Mouse (Mus musculus) forebrain, postnatal 0 days (tissue): ENCODE data around the gene Mras. TPM values are rescaled to one million over a fixed set of nuclear protein-coding genes. Genes with fewer than 3 reads are reported as not detected.

Experiments
- ATAC-seq: fragments of 200-750 bp; cut with Nextera tagmentation; 2 replicates; pipeline ENCODE4 v1.8.0; 2017; ENCODE audit warnings: mild to moderate bottlenecking, moderate library complexity
- DNase-seq: peaks from one replicate; pipeline ENCODE4 v3.0.0-alpha.2; 2015
- H3K27ac ChIP-seq: fragments of 300-500 bp; sonication (generic); 2 replicates; pipeline ENCODE4 v1.5.1; 2014; ENCODE audit warnings: low read depth, mild to moderate bottlenecking, antibody characterized with exemption, low read length, moderate library complexity, mixed read lengths
- H3K27me3 ChIP-seq: fragments of 300-500 bp; sonication (generic); 2 replicates; pipeline ENCODE4 v1.6.1; 2014; ENCODE audit warnings: mild to moderate bottlenecking, low read length, mixed read lengths; ENCODE audit not compliant: insufficient read depth
- H3K36me3 ChIP-seq: fragments of 300-500 bp; sonication (generic); 2 replicates; pipeline ENCODE4 v1.6.1; 2014; ENCODE audit warnings: mild to moderate bottlenecking, moderate library complexity; ENCODE audit not compliant: insufficient read depth
- H3K4me1 ChIP-seq: fragments of 300-500 bp; sonication (generic); 2 replicates; pipeline ENCODE4 v1.6.1; 2014; ENCODE audit warnings: antibody characterized with exemption; ENCODE audit not compliant: insufficient read depth
- H3K4me2 ChIP-seq: fragments of 300-500 bp; sonication (generic); 2 replicates; pipeline ENCODE4 v1.6.1; 2014; ENCODE audit warnings: low read depth, mild to moderate bottlenecking, moderate library complexity
- H3K4me3 ChIP-seq: fragments of 300-500 bp; sonication (generic); 2 replicates; pipeline ENCODE4 v1.5.1; 2014; ENCODE audit warnings: low read depth, low read length, mixed read lengths
- H3K9ac ChIP-seq: fragments of 300-500 bp; sonication (generic); 2 replicates; pipeline ENCODE4 v1.6.1; 2014; ENCODE audit warnings: mild to moderate bottlenecking
- H3K9me3 ChIP-seq: fragments of 300-500 bp; sonication (generic); 2 replicates; pipeline ENCODE4 v1.6.1; 2016; ENCODE audit warnings: low read length
- CTCF ChIP-seq: sonication (generic); IDR thresholded peaks from 2 replicates; pipeline ENCODE4 v1.5.1; 2016; ENCODE audit warnings: antibody characterized with exemption, control low read depth, low read depth
- WGBS: fragments of 180-500 bp; shearing (Covaris S2); extraction: QIAGEN DNeasy Blood & Tissue Kit; methylation state at CpG from one replicate; pipeline ENCODE4 v1.1.7; 2014; 5-methylcytosine and 5-hydroxymethylcytosine counted together
- polyA plus RNA-seq: library from polyadenylated mRNA; unstranded; fragments of >200 nt; fragmentation: Nextera tagmentation; extraction: Ambion mirVana; gene quantifications from 2 replicates; pipeline ENCODE4 v1.2.1, GENCODE M21; 2015
- total RNA-seq: library from RNA; depleted of rRNA; stranded (reverse); fragments of >200 nt; gene quantifications from 2 replicates; pipeline ENCODE4 v1.2.3, GENCODE M21; 2014

Gene Mras
- total and polyA plus RNA-seq, 2 experiments from 2014 or later, result 68.1 to 79.5 TPM

DNA sequence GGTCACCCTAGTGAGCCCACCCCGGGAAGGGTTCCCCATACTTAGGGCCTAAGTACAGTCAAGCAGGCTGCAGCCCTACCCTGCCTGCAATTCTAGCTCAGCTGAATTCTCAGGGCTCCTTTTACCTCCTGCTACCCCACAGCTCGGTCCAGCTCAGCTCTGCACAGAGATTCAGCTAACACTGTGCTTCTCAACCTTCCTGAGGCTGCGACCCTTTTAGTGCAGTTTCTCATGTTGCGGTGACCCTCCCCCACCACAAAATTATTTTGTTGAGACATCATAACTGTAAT is 12.7 kb downstream of the Mras start:
- H3K27me3 ChIP-seq, result no peaks in the 10 kb centered on the region
- TF ChIP-seq CTCF, result no peak
- no peak overlapping the region for H3K4me3 ChIP-seq
- no peaks in the 10 kb centered on the region for H3K9me3 ChIP-seq
- ATAC-seq, result no peak
- no peak for DNase-seq
- H3K4me2 ChIP-seq, result no peak overlapping the region
- H3K36me3 ChIP-seq, result no peaks in the 10 kb centered on the region
- 74% methylated on average over 4 of the region's 4 CpGs for WGBS
- no peaks in the 10 kb centered on the region for H3K4me1 ChIP-seq
- H3K9ac ChIP-seq, result no peak overlapping the region
- H3K27ac ChIP-seq, result no peak overlapping the region

DNA sequence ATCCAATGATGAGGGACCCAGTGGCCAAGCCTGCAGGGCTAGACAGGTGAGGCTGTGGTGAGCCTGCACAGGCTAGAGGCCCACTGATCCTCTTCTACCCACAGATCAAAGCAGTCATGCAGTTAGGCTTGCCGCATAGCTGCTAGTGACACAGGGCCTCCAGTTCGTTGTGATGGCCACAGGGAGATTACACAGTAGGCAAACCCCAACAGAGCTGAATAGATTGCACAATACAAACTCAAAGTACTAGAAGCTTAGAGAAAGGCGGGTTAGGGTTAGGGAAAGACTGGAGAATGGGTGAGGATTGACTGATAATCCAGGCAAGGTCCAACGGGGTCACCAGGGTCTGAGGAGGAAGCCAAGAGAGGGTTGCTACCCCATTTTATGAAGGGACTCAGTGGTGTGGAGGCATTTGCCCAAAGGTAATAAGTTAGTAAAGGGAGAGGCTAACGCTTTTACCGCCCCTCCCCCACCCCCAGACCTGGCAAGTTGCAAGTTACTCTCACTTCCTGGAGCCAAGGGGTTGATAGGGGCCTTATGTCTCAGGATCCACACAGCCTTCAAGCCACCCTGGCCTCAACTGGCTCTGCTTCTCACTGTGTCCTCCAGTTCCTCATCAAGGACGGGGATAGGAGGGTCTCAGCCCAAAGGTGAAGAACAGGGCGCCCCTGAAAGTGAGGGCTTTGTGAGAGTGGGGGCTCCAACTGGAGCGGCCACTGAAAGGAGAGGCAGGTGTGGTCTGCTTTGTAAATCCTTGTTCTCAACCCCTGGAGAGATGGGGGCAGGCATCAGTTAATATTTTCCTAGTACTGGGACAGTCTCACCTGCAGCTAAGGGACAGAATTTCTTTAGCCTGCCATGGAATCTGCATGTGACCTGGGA is 13.2 kb downstream of the Mras start:
- Histone ChIP-seq H3K4me1 (no peaks in the 10 kb centered on the region), H3K9me3 (no peaks in the 10 kb centered on the region), H3K27me3 (no peaks in the 10 kb centered on the region), H3K4me3 (no peak overlapping the region), H3K9ac (no peak overlapping the region), H3K27ac (no peak overlapping the region), H3K4me2 (no peak overlapping the region), H3K36me3 (no peaks in the 10 kb centered on the region)
- no peak for ATAC-seq
- DNase-seq, result no peak
- TF ChIP-seq CTCF, result no peak
- WGBS, result 71% methylated on average over 9 of the region's 9 CpGs

DNA sequence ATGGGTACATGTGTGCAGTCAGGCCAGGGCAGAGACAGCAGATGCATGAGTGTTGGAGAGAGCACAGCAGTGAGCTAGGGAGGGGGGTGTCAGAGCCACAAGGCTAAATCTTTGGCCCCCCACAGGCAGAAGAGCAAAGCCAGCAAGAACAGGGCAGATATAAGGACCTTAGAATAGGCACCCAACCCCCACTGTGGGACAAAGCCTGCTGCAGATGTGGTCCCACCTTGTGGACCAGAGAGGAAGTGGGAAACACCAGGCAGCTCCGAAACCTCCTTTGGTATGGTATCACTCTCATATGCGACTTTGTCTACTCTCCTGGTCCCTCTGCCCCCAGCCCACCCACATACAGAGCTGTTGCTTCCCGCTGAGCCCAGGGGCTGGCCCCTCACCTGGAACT is 15.3 kb downstream of the Mras start:
- H3K9ac ChIP-seq, result no peak overlapping the region
- no peaks in the 10 kb centered on the region for H3K9me3 ChIP-seq
- no peak overlapping the region for H3K27ac ChIP-seq
- no peaks in the 10 kb centered on the region for H3K27me3 ChIP-seq
- TF ChIP-seq CTCF, result no peak
- no peak overlapping the region for H3K4me2 ChIP-seq
- H3K4me3 ChIP-seq, result no peak overlapping the region
- H3K4me1 ChIP-seq, result peaks cover 9% of the 10 kb centered on the region; the same call in 1 of the 2 replicates
- ATAC-seq (no peak), DNase-seq (no peak)
- WGBS, result 79% methylated on average over 3 of the region's 3 CpGs
- no peaks in the 10 kb centered on the region for H3K36me3 ChIP-seq

DNA sequence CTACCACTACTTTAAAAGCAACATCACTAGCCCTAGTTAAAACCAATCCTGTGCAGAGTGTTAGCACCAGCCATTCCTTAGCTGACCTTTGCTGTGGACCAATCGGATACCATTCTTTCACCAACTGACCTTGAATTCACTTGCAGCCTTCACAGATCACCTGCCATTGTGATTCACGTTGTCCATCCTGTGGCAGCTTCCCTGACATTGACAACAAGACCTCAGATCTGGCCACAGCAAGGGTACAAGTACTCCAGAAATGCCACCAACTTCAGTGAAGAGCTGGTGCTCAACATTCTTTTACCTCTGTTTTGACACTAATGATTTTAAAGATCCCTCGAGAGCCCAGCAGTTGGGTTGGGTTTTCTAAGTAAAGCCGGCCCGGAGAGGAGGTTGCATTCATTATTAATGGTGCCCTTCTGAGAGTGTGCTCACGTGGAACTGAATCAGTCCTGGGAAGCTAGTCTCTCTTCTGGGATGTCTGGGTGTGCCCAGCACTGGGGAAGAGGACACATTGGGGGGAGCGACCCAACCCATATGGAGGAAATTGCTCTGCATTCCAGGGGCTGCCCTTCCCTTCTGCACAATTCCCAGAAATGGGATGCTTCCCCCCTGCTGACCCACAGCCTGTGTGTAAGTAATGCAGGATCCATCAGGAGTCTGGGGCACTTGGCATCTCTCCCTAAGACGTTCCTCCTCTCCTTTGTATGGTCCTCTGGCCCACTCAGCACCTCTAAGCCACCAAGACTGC is 17.1 kb downstream of the Mras start:
- ATAC-seq, result no peak
- H3K9me3 ChIP-seq, result no peaks in the 10 kb centered on the region
- H3K4me1 ChIP-seq, result peaks cover 9% of the 10 kb centered on the region; the same call in 1 of the 2 replicates
- no peak overlapping the region for H3K9ac ChIP-seq
- no peaks in the 10 kb centered on the region for H3K27me3 ChIP-seq
- no peak overlapping the region for H3K4me2 ChIP-seq
- no peak for DNase-seq
- no peaks in the 10 kb centered on the region for H3K36me3 ChIP-seq
- no peak for TF ChIP-seq CTCF
- no peak overlapping the region for H3K27ac ChIP-seq
- WGBS, result 84% methylated on average over 8 of the region's 8 CpGs
- H3K4me3 ChIP-seq, result no peak overlapping the region

DNA sequence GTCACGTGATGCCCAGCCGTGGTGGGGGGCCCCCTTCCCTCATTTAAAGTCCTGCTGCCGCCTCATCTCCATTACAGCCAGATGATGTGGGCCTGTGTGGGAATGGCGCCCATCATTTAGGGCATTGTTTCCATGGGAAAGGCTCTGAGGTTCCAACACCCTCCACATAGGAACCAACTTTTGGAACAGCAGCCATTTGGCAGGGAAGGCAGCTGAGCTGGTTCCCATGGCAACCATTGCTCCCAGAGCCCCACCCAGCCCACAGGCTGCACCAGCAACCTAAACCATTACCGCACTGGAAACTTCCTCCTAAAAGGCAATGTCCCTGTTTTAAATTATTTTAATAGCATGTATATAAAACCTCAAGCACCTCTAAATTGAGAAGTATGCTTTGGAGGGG is 18.8 kb downstream of the Mras start:
- Histone ChIP-seq H3K27me3 (no peaks in the 10 kb centered on the region), H3K36me3 (no peaks in the 10 kb centered on the region), H3K9ac (no peak overlapping the region), H3K9me3 (no peaks in the 10 kb centered on the region), H3K27ac (peak overlapping the region; percentile 57), H3K4me3 (no peak overlapping the region), H3K4me2 (peak overlapping the region; percentile 10; the same call in 1 of the 2 replicates), H3K4me1 (peaks cover 9% of the 10 kb centered on the region; the same call in 1 of the 2 replicates)
- no peak for TF ChIP-seq CTCF
- 29% methylated on average over 5 of the region's 5 CpGs for WGBS
- ATAC-seq, result peak; percentile 79
- peak; percentile 82 for DNase-seq

DNA sequence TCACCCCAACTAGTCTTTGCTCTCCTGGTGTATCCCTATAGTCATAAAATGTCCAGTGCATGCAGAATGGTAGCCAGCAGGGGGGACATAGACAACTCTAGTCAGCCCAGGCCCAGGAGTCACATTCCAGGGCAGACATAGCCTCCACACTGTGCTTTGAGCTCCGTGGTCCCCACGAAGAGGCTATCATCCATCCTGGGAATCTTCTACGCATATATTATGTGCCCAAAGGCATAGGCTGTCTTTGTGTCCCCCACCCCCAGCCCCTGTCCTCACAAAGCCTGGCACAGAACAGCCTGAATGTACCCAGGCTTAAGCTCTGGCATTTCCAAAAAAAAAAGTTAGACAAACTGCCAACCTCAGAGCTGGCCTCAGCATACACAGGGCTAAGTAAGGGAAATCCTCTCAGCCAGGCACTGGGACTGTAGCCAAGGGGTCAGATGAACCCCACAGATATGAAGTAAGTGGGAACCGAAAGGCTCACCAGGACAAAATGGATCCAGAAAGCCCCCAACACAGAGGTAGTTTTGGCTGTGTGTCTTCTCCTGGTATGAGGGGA is 19.8 kb downstream of the Mras start:
- no peak overlapping the region for H3K9ac ChIP-seq
- peaks cover 9% of the 10 kb centered on the region; the same call in 1 of the 2 replicates for H3K4me1 ChIP-seq
- TF ChIP-seq CTCF, result no peak
- ATAC-seq, result peak; percentile 69
- no peak overlapping the region for H3K4me3 ChIP-seq
- H3K4me2 ChIP-seq, result no peak overlapping the region
- H3K36me3 ChIP-seq, result no peaks in the 10 kb centered on the region
- DNase-seq, result peak; percentile 29
- H3K9me3 ChIP-seq, result no peaks in the 10 kb centered on the region
- H3K27me3 ChIP-seq, result no peaks in the 10 kb centered on the region
- peak overlapping the region; percentile 57; the same call in 1 of the 2 replicates for H3K27ac ChIP-seq
- 34% methylated on average over 4 of the region's 4 CpGs for WGBS

DNA sequence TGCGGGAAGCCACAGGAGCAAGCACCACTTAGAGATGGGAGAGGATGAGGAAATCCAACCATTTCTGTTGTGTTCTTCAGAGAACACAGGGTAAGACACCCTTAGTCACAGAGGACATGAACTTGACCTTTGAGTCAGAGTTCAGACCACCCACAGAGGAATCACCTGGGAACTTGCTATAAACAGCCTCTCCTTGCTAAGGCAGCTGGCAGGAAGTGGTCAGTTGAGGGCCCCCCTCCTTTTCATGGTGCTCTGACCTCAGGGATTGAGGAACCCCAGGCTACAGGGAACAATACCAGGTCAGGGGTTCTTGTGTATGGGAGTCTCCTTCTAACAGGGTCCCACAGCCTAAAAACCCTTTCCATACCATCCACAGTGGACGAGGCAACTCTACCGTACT is 20.4 kb downstream of the Mras start:
- H3K27me3 ChIP-seq, result no peaks in the 10 kb centered on the region
- no peak overlapping the region for H3K9ac ChIP-seq
- 90% methylated on average over 3 of the region's 3 CpGs for WGBS
- no peaks in the 10 kb centered on the region for H3K36me3 ChIP-seq
- no peak overlapping the region for H3K4me3 ChIP-seq
- peaks cover 9% of the 10 kb centered on the region; the same call in 1 of the 2 replicates for H3K4me1 ChIP-seq
- no peak for TF ChIP-seq CTCF
- no peak for DNase-seq
- H3K27ac ChIP-seq, result peak overlapping the region; percentile 57; the same call in 1 of the 2 replicates
- no peak for ATAC-seq
- H3K9me3 ChIP-seq, result no peaks in the 10 kb centered on the region
- H3K4me2 ChIP-seq, result no peak overlapping the region
